Mouse (Mus musculus) cerebellum, adult 11-12 months (tissue): Measurements from ENCODE around the gene Psmd7.
A peak's percentile ranks its signal among the peaks of the same experiment; 100 is the strongest.

Source experiments
- DNase-seq: peaks from one replicate; pipeline ENCODE4 v3.0.0; 2022

The Psmd7 gene

GRCm38 (mm10) chr8:107577640-107578039 lies 10.6 kb downstream of the Psmd7 start:
- no peak for DNase-seq

- peak; percentile 59 for DNase-seq
Observed at GRCm38 (mm10) chr8:107576702-107577101, 11.6 kb downstream of the Psmd7 start.

DNA sequence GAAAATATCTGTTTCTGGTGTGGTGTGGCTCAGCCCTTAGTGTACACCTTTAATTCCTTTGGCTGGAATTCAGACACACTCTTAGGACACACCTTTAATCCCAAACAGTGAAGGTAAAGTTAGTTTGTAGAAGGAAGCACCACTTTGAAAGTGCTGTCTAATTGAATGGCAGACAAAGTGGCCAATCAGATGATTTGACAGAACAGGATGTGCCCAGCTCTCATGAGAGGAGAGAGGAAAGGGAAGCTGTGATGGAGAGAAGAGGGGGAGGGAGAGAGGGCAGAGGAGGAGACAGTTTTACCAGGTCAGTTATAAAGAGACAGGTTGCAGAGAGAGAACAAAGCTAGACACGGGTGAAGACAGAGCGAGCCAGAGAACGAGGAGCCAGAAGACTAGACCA lies 13.5 kb downstream of the Psmd7 start:
- DNase-seq = no peak

DNA sequence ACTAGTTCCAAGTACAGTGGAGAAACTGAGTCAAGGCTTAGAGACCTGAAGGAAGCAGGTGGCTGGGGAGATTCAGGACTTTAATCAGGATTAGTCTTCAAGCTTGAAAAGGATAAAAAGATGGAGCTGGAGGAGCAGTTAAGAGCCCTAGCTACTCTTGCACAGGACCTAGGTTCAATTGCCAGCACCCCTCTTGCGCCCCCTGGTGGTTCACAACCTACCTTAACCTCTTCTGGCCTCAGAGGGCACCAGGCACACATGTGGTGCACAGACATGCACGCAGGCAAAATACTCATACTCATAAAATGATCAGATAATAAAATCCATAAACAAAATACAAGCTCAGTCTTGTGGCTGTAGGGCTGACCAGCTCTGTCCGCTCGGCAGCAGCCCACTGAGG lies 15.8 kb downstream of the Psmd7 start:
- DNase-seq = peak; percentile 21

DNA sequence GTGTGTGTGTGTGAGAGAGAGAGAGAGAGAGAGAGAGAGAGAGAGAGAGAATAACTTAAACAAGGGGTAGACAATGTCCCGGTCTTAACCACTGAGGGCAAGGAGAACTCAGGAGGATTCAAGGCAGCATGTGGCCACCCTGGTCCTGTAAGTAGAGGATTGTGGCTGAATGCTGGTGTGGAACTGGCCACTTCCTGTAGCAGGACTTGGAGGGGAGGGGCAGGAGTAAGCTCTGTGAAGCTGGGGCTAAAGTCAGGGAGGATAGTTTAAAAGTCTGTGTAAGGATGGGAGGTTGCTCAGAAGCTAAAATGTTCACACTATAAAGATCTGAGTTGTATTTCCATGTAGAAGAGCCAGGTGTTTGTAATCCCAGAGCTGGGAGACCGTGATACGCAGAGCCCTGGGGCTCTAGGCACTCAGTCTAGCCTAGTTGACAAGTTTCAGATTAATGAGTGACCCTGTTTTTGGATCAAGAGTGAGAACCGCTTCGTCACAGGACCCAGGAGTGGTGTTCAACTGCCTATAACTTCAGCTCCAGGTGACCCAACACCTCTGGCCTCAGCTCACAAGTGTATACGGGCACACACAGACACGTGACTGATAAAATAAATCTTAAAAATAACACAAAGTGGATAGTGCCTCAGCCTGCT lies 16.7 kb downstream of the Psmd7 start:
- DNase-seq = no peak

DNA sequence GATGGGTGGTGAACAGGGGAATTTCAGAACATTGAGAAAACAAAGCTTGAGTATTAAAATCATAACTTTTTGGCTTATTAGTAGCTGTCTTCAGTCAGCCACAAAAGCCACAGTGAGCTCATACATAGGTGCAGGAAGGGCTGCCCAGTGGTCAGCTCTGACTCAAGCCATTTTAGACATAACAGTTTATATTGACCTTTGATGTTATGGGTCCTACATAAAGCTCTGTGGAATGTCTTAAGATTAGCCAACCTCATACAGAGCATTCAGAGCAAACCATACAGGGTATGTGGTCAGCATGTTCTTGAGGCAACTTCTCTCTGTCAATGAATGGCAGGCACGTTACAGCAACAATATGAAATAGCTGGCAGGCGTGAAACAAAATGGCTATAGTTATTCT lies 17.2 kb downstream of the Psmd7 start:
- no peak for DNase-seq

GRCm38 (mm10) chr8:107562164-107562563 lies 26.1 kb downstream of the Psmd7 start:
- no peak for DNase-seq

GRCm38 (mm10) chr8:107560820-107561536 lies 27.3 kb downstream of the Psmd7 start:
- no peak for DNase-seq

GRCm38 (mm10) chr8:107556511-107556936 lies 31.7 kb downstream of the Psmd7 start:
- peak; percentile 16 for DNase-seq

DNA sequence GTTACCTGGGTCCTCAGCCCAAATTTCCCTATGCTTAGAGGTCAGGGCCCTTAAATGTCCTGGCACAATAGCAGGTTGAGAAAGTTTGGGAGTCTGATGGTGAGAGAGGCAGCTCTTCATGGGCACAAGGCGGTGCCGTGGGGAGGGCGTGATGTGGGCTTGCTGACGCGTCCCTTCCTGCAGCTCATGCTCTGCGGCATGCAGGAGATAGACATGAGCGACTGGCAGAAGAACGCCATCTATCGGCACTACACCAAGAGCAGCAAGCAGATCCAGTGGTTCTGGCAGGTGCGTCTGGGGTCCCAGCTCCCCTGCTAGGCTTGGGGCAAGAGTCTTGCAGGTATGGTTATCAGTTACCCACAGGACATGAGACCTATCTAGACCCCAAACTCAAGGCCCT lies 33.0 kb downstream of the Psmd7 start:
- DNase-seq = no peak

- no peak for DNase-seq
Observed at GRCm38 (mm10) chr8:107552234-107552633, 36.0 kb downstream of the Psmd7 start.

DNA sequence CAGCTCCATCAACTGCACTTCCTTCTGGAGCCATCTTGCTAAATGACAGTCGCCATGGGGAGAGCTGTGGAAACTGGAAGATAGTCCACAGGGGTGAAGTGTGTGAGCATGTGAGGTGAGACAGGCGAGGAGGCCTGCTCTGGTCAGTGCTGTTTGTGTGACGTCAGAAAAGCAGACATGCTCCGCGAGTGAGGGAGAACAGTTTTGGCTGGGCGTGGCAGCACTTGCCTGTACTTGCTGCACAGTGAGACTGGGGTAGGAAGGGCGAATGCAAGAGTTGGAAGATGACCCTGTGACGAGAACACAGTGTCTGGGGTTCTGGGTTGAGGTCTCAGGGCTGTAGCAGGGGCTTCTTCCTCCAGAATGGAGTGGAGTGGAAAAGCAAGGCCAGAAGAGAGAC lies 41.4 kb downstream of the Psmd7 start:
- no peak for DNase-seq

DNA sequence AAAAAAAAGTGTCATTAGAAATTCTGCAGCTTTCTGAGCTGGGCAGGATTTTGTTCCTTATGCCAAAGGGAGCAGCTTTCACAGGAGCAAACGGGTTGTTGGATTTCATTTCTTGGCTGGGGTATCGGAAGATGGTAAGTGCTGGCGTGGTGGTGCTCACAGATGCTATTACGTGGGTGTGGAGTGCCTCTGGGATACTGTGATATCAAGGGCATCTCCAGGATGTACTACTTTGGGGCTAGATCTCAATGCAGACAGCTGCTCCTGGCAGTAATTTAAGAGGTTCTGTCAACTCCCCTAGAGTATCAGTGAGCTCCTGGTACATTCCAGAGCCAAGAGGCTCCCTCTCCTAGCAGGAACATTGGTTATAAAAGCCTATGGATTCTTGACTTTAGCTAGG lies 42.1 kb downstream of the Psmd7 start:
- DNase-seq = no peak

DNA sequence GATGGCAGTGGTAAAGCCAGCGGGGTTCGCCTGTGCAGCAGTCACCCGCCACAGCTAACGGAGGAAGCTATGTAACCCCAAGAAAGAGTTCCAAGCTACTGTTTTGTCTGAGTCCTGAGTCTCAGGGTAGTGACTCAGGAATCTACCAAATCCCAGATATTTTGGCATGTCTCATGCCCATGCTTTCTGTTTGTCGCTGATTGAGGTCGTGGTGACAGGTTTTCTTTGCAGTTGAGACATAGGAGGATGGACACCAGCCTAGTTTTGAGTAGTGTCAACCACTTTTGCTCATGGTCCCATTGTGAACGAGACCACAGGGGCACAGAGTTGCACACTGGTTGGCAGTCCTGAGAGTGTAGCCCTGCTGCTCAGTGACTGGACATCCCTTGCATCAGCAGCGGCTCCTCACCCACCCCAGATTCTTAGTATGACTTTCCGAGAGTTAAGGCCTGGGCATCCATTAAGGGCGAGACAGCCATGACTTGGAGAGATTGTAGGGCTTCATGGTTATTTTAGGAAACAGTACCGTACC lies 42.6 kb downstream of the Psmd7 start:
- no peak for DNase-seq

GRCm38 (mm10) chr8:107544651-107545174 lies 43.6 kb downstream of the Psmd7 start:
- DNase-seq = no peak

- DNase-seq = no peak
Observed at GRCm38 (mm10) chr8:107544211-107544610, 44.1 kb downstream of the Psmd7 start.

- no peak for DNase-seq
Observed at GRCm38 (mm10) chr8:107543714-107544113, 44.5 kb downstream of the Psmd7 start.

GRCm38 (mm10) chr8:107542151-107542550 lies 46.1 kb downstream of the Psmd7 start:
- no peak for DNase-seq

- DNase-seq = no peak
Observed at GRCm38 (mm10) chr8:107541369-107541768, 46.9 kb downstream of the Psmd7 start.

GRCm38 (mm10) chr8:107540623-107541022 lies 47.6 kb downstream of the Psmd7 start:
- no peak for DNase-seq

- DNase-seq = no peak
Observed at GRCm38 (mm10) chr8:107537472-107537871, 50.8 kb downstream of the Psmd7 start.
